Mouse (Mus musculus): ENCODE data around the gene Dab2ip. TPM values are rescaled to one million over a fixed set of nuclear protein-coding genes. Genes with fewer than 3 reads are reported as not detected.
A peak's percentile ranks its signal among the peaks of the same experiment; 100 is the strongest.

Dab2ip gene
- polyA plus RNA-seq, 1 experiment from 2014 or later, result 48.4 TPM

- H3K4me1 ChIP-seq (replicated peaks; ENCODE audit: control insufficient read depth, insufficient read depth, low read length), result no peaks in the 10 kb centered on the region
- no peak for DNase-seq (ENCODE audit: low spot score)
- no peaks in the 10 kb centered on the region for H3K36me3 ChIP-seq (replicated peaks; ENCODE audit: control insufficient read depth, insufficient read depth)
Measured at GRCm38 (mm10) chr2:35570743-35571142, 12.7 kb downstream of the Dab2ip start.

GRCm38 (mm10) chr2:35574643-35575042 lies 16.6 kb downstream of the Dab2ip start:
- Histone ChIP-seq H3K9ac (no peak overlapping the region), H3K4me1 (replicated peaks; ENCODE audit: control insufficient read depth, insufficient read depth, low read length) (no peaks in the 10 kb centered on the region), H3K9me3 (ENCODE audit: control insufficient read depth, low read length) (no peaks in the 10 kb centered on the region), H3K4me2 (replicated peaks) (no peak overlapping the region), H3K36me3 (replicated peaks; ENCODE audit: control insufficient read depth, insufficient read depth) (no peaks in the 10 kb centered on the region), H3K4me3 (replicated peaks; ENCODE audit: low read length) (no peak overlapping the region), H3K27me3 (ENCODE audit: control insufficient read depth, insufficient read depth, low read length) (0 out of 2 replicates have a peak, but pooled peaks cover under 1% of the 10 kb centered on the region), H3K27ac (no peak overlapping the region)
- no peak for DNase-seq (ENCODE audit: low spot score)
- WGBS, result 52% methylated on average over 1 of the region's 1 CpGs
- ATAC-seq (ENCODE audit: low FRiP score), result no peak

More at GRCm38 (mm10) chr2:35570743-35571142, 12.7 kb downstream of the Dab2ip start:
- no peak overlapping the region for H3K4me3 ChIP-seq (replicated peaks; ENCODE audit: low read length)
- no peaks in the 10 kb centered on the region for H3K9me3 ChIP-seq (ENCODE audit: control insufficient read depth, low read length)
- H3K4me2 ChIP-seq (replicated peaks), result no peak overlapping the region
- H3K27me3 ChIP-seq (ENCODE audit: control insufficient read depth, insufficient read depth, low read length), result no peaks in the 10 kb centered on the region
- H3K9ac ChIP-seq, result no peak overlapping the region
- 61% methylated on average over 4 of the region's 4 CpGs for WGBS
- H3K27ac ChIP-seq, result no peak overlapping the region
- no peak for ATAC-seq (ENCODE audit: low FRiP score)

- Histone ChIP-seq H3K4me1 (replicated peaks; ENCODE audit: control insufficient read depth, insufficient read depth, low read length) (peaks cover 4% of the 10 kb centered on the region; the same call in 1 of the 2 replicates), H3K36me3 (replicated peaks; ENCODE audit: control insufficient read depth, insufficient read depth) (no peaks in the 10 kb centered on the region)
Measured at GRCm38 (mm10) chr2:35576675-35577074, 18.6 kb downstream of the Dab2ip start.

GRCm38 (mm10) chr2:35580111-35580510 lies 22.0 kb downstream of the Dab2ip start:
- Histone ChIP-seq H3K4me1 (replicated peaks; ENCODE audit: control insufficient read depth, insufficient read depth, low read length) (peaks cover 18% of the 10 kb centered on the region), H3K27ac (no peak overlapping the region), H3K9ac (no peak overlapping the region), H3K27me3 (ENCODE audit: control insufficient read depth, insufficient read depth, low read length) (peaks cover 52% of the 10 kb centered on the region), H3K9me3 (ENCODE audit: control insufficient read depth, low read length) (no peaks in the 10 kb centered on the region), H3K4me2 (replicated peaks) (no peak overlapping the region), H3K36me3 (replicated peaks; ENCODE audit: control insufficient read depth, insufficient read depth) (no peaks in the 10 kb centered on the region), H3K4me3 (replicated peaks; ENCODE audit: low read length) (no peak overlapping the region)
- DNase-seq (ENCODE audit: low spot score), result no peak
- WGBS, result 66% methylated on average over 4 of the region's 4 CpGs
- no peak for ATAC-seq (ENCODE audit: low FRiP score)

More at GRCm38 (mm10) chr2:35576675-35577074, 18.6 kb downstream of the Dab2ip start:
- 88% methylated on average over 3 of the region's 3 CpGs for WGBS
- no peak overlapping the region for H3K4me2 ChIP-seq (replicated peaks)
- no peaks in the 10 kb centered on the region for H3K9me3 ChIP-seq (ENCODE audit: control insufficient read depth, low read length)
- H3K27me3 ChIP-seq (ENCODE audit: control insufficient read depth, insufficient read depth, low read length), result peaks cover 20% of the 10 kb centered on the region
- DNase-seq (ENCODE audit: low spot score), result no peak
- H3K4me3 ChIP-seq (replicated peaks; ENCODE audit: low read length), result no peak overlapping the region
- no peak overlapping the region for H3K27ac ChIP-seq
- H3K9ac ChIP-seq, result no peak overlapping the region
- ATAC-seq (ENCODE audit: low FRiP score), result no peak

- DNase-seq (ENCODE audit: low spot score), result no peak
- peak overlapping the region; percentile 41 for H3K4me3 ChIP-seq (replicated peaks; ENCODE audit: low read length)
Measured at GRCm38 (mm10) chr2:35581501-35582340, 23.7 kb downstream of the Dab2ip start.

GRCm38 (mm10) chr2:35582341-35582941 lies 24.4 kb downstream of the Dab2ip start:
- Histone ChIP-seq H3K4me2 (replicated peaks) (peak overlapping the region; percentile 79), H3K27ac (no peak overlapping the region), H3K4me3 (replicated peaks; ENCODE audit: low read length) (peak overlapping the region; percentile 41), H3K9me3 (ENCODE audit: control insufficient read depth, low read length) (no peaks in the 10 kb centered on the region), H3K27me3 (ENCODE audit: control insufficient read depth, insufficient read depth, low read length) (peaks cover 53% of the 10 kb centered on the region), H3K4me1 (replicated peaks; ENCODE audit: control insufficient read depth, insufficient read depth, low read length) (peaks cover 18% of the 10 kb centered on the region), H3K36me3 (replicated peaks; ENCODE audit: control insufficient read depth, insufficient read depth) (no peaks in the 10 kb centered on the region), H3K9ac (peak overlapping the region; percentile 54)
- peak; percentile 36; the same call in 1 of the 2 replicates for ATAC-seq (ENCODE audit: low FRiP score)
- DNase-seq (ENCODE audit: low spot score), result no peak
- under 1% methylated on average over 44 of the region's 46 CpGs for WGBS

More at GRCm38 (mm10) chr2:35581501-35582340, 23.7 kb downstream of the Dab2ip start:
- H3K9ac ChIP-seq, result peak overlapping the region; percentile 54
- no peaks in the 10 kb centered on the region for H3K9me3 ChIP-seq (ENCODE audit: control insufficient read depth, low read length)
- peak; percentile 37; the same call in 1 of the 2 replicates for ATAC-seq (ENCODE audit: low FRiP score)
- under 1% methylated on average over 73 of the region's 76 CpGs for WGBS
- H3K4me1 ChIP-seq (replicated peaks; ENCODE audit: control insufficient read depth, insufficient read depth, low read length), result peaks cover 18% of the 10 kb centered on the region
- no peaks in the 10 kb centered on the region for H3K36me3 ChIP-seq (replicated peaks; ENCODE audit: control insufficient read depth, insufficient read depth)
- H3K4me2 ChIP-seq (replicated peaks), result peak overlapping the region; percentile 79
- H3K27me3 ChIP-seq (ENCODE audit: control insufficient read depth, insufficient read depth, low read length), result peaks cover 53% of the 10 kb centered on the region
- H3K27ac ChIP-seq, result no peak overlapping the region

GRCm38 (mm10) chr2:35583406-35583805 lies 25.3 kb downstream of the Dab2ip start:
- Histone ChIP-seq H3K4me2 (replicated peaks) (no peak overlapping the region), H3K27ac (no peak overlapping the region), H3K9me3 (ENCODE audit: control insufficient read depth, low read length) (no peaks in the 10 kb centered on the region), H3K4me1 (replicated peaks; ENCODE audit: control insufficient read depth, insufficient read depth, low read length) (peaks cover 18% of the 10 kb centered on the region), H3K36me3 (replicated peaks; ENCODE audit: control insufficient read depth, insufficient read depth) (no peaks in the 10 kb centered on the region), H3K9ac (no peak overlapping the region), H3K27me3 (ENCODE audit: control insufficient read depth, insufficient read depth, low read length) (peaks cover 53% of the 10 kb centered on the region), H3K4me3 (replicated peaks; ENCODE audit: low read length) (no peak overlapping the region)
- DNase-seq (ENCODE audit: low spot score) (no peak), ATAC-seq (ENCODE audit: low FRiP score) (no peak)
- WGBS, result 55% methylated on average over 5 of the region's 5 CpGs

- Histone ChIP-seq H3K4me2 (replicated peaks) (no peak overlapping the region), H3K9me3 (ENCODE audit: control insufficient read depth, low read length) (no peaks in the 10 kb centered on the region), H3K27ac (no peak overlapping the region), H3K9ac (no peak overlapping the region), H3K36me3 (replicated peaks; ENCODE audit: control insufficient read depth, insufficient read depth) (no peaks in the 10 kb centered on the region), H3K4me3 (replicated peaks; ENCODE audit: low read length) (no peak overlapping the region), H3K4me1 (replicated peaks; ENCODE audit: control insufficient read depth, insufficient read depth, low read length) (peaks cover 18% of the 10 kb centered on the region), H3K27me3 (ENCODE audit: control insufficient read depth, insufficient read depth, low read length) (peaks cover 57% of the 10 kb centered on the region)
- no peak for DNase-seq (ENCODE audit: low spot score)
- WGBS, result 91% methylated on average over 3 of the region's 3 CpGs
- ATAC-seq (ENCODE audit: low FRiP score), result no peak
Measured at GRCm38 (mm10) chr2:35584011-35584410, 25.9 kb downstream of the Dab2ip start.

- Histone ChIP-seq H3K9ac (no peak overlapping the region), H3K27me3 (ENCODE audit: control insufficient read depth, insufficient read depth, low read length) (peaks cover 21% of the 10 kb centered on the region), H3K27ac (no peak overlapping the region), H3K36me3 (replicated peaks; ENCODE audit: control insufficient read depth, insufficient read depth) (no peaks in the 10 kb centered on the region), H3K4me2 (replicated peaks) (no peak overlapping the region), H3K4me3 (replicated peaks; ENCODE audit: low read length) (no peak overlapping the region), H3K9me3 (ENCODE audit: control insufficient read depth, low read length) (no peaks in the 10 kb centered on the region), H3K4me1 (replicated peaks; ENCODE audit: control insufficient read depth, insufficient read depth, low read length) (peaks cover 7% of the 10 kb centered on the region)
- WGBS, result 42% methylated on average over 9 of the region's 9 CpGs
- ATAC-seq (ENCODE audit: low FRiP score), result no peak
- no peak for DNase-seq (ENCODE audit: low spot score)
Measured at GRCm38 (mm10) chr2:35588368-35588767, 30.3 kb downstream of the Dab2ip start.
